Mouse (Mus musculus) kidney, embryonic 16.5 days (tissue): ENCODE results near the gene Pigyl. TPM values are rescaled to one million over a fixed set of nuclear protein-coding genes. Genes with fewer than 3 reads are reported as not detected.

Experiments used
- ATAC-seq: fragments of 200-750 bp; cut with Nextera tagmentation; 2 replicates; pipeline ENCODE4 v1.8.0; 2017; ENCODE audit warnings: moderate TSS enrichment; ENCODE audit not compliant: low FRiP score, low TSS enrichment
- H3K27ac ChIP-seq: fragments of 300-500 bp; sonication (generic); 2 replicates; pipeline ENCODE4 v1.5.1; 2014; ENCODE audit warnings: low read length
- H3K27me3 ChIP-seq: fragments of 300-500 bp; sonication (generic); 2 replicates; pipeline ENCODE4 v1.6.1; 2014; ENCODE audit warnings: low read length, control low read depth, mixed read lengths; ENCODE audit not compliant: insufficient read depth
- H3K36me3 ChIP-seq: fragments of 300-500 bp; sonication (generic); 2 replicates; pipeline ENCODE4 v1.6.1; 2014; ENCODE audit warnings: low read length, control low read depth, mixed read lengths; ENCODE audit not compliant: insufficient read depth
- H3K4me1 ChIP-seq: fragments of 300-500 bp; sonication (generic); 2 replicates; pipeline ENCODE4 v1.6.1; 2014; ENCODE audit warnings: low read length, control low read depth, mixed read lengths; ENCODE audit not compliant: insufficient read depth
- H3K4me2 ChIP-seq: fragments of 300-500 bp; sonication (generic); replicated peaks from 2 replicates; pipeline ENCODE4 v1.6.1; 2014; ENCODE audit warnings: low read depth, low read length
- H3K4me3 ChIP-seq: fragments of 300-500 bp; sonication (generic); 2 replicates; pipeline ENCODE4 v1.5.1; 2014; ENCODE audit warnings: mild to moderate bottlenecking, low read length
- H3K9ac ChIP-seq: fragments of 300-500 bp; sonication (generic); replicated peaks from 2 replicates; pipeline ENCODE4 v1.6.1; 2014; ENCODE audit warnings: low read length
- H3K9me3 ChIP-seq: fragments of 300-500 bp; sonication (generic); 2 replicates; pipeline ENCODE4 v1.6.1; 2016; ENCODE audit warnings: low read length, control low read depth
- WGBS: fragments of 180-500 bp; shearing (Covaris S2); extraction: QIAGEN DNeasy Blood & Tissue Kit; methylation state at CpG from one replicate; pipeline ENCODE4 v1.1.7; 2014; 5-methylcytosine and 5-hydroxymethylcytosine counted together
- microRNA-seq: library from miRNA; unstranded; fragments of <30 nt; microRNA quantifications from one replicate; pipeline ENCODE4, GENCODE M21; 2016
- polyA plus RNA-seq: library from polyadenylated mRNA; unstranded; fragments of >200 nt; fragmentation: Nextera tagmentation; extraction: Ambion mirVana; gene quantifications from 2 replicates; pipeline ENCODE4 v1.2.1, GENCODE M21; 2015

The Pigyl gene
- polyA plus RNA-seq, 1 experiment from 2014 or later = 70.2 TPM

DNA sequence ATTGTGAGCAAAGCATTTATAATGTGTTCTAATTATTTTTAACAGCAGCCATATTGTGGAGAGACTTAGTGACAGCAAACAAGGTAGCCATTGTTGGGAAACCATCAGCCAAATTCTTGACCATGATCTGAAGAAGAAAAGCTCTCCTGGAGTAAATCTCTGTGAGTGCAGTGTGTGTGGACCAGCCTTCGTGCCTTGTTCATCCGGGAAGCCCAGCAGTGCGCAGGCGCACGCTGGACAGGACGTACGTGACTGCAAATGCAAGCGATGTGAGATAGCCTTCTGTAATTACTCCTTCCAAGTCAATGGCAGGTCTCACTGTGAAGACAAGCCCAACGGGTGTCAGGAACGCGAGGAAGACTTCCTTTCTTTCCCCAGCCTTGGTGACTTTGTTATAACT is 12.7 kb downstream of the Pigyl start:
- WGBS = 93% methylated on average over 11 of the region's 11 CpGs
- no peak overlapping the region for H3K9ac ChIP-seq
- H3K27ac ChIP-seq = no peak overlapping the region
- no peaks in the 10 kb centered on the region; the same call in 1 of the 2 replicates for H3K9me3 ChIP-seq
- no peak overlapping the region for H3K4me3 ChIP-seq
- ATAC-seq = no peak
- H3K4me1 ChIP-seq = peaks cover 5% of the 10 kb centered on the region; the same call in 1 of the 2 replicates
- no peaks in the 10 kb centered on the region for H3K36me3 ChIP-seq
- H3K4me2 ChIP-seq = no peak overlapping the region
- no peaks in the 10 kb centered on the region for H3K27me3 ChIP-seq

DNA sequence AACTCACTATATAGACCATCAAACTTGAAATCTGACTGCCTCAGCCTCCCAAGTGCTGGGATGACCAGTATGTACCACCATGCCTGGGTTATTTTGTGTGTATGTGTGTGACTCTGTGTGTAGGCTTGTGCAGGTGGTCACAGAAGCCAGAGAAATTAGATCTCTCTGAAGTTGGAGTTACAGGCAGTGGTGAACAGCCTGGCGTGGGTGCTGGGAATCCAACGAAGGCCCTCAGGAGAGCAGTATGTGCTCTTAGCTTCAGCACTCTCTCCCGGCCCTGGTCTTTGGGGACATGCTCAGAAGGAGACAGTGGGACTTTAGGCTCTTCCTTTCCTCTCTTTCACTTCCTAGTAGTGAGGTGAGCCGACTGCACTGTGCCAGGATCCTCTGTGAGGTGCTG is 15.7 kb downstream of the Pigyl start:
- no peak overlapping the region for H3K4me3 ChIP-seq
- WGBS = 87% methylated on average over 4 of the region's 4 CpGs
- no peak for ATAC-seq
- H3K4me1 ChIP-seq = no peaks in the 10 kb centered on the region
- no peak overlapping the region for H3K4me2 ChIP-seq
- H3K27me3 ChIP-seq = no peaks in the 10 kb centered on the region
- no peak overlapping the region for H3K9ac ChIP-seq
- H3K9me3 ChIP-seq = 0 out of 2 replicates have a peak, but pooled peaks cover 7% of the 10 kb centered on the region
- no peak overlapping the region for H3K27ac ChIP-seq
- H3K36me3 ChIP-seq = no peaks in the 10 kb centered on the region

DNA sequence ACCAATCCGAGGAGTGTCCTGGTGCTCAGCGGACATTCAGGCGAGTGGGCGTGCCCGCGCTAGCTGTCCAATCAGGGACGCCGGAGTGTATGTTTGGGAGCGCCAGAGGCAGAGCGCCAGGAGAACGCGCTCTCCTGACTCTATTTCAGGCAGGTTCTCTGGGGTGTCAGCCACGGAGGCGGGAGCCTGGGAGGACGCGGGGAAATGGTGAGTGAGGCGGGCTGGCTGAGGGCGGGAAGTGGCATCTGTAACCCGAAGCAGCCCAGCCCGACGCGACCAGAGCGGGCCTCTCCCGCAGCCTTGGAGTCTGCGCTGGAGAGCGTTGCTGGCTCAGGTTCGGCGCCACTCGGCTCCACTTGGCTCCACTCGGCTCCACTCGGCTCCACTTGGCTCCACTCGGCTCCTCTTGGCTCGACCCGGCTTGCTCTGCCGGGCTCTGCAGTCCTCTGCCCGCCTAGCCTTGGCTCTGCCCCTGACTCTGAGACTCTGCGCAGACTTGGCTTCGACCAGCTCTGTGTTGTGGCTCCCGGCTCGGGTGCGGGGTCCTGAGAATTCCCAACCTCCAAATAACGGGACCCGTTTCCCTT is 31.5 kb downstream of the Pigyl start, which contains the start of gene Zfp872:
Gene Zfp872 (plus strand): TSS at position 66 of the 587 bp plus-strand sequence.
- peak within 1 kb of the TSS; percentile 69 for H3K4me2 ChIP-seq
- 13% methylated on average over 43 of the region's 43 CpGs for WGBS
- peak within 1 kb of the TSS; percentile 55 for H3K9ac ChIP-seq
- peak; percentile 85 for ATAC-seq
- H3K9me3 ChIP-seq = peaks cover 25% of the 10 kb centered on the region
- H3K36me3 ChIP-seq = no peaks in the 10 kb centered on the region
- no peaks in the 10 kb centered on the region; the same call in 1 of the 2 replicates for H3K27me3 ChIP-seq
- no peak within 1 kb of the TSS for H3K27ac ChIP-seq
- H3K4me3 ChIP-seq = peak within 1 kb of the TSS; percentile 49
- no peaks in the 10 kb centered on the region for H3K4me1 ChIP-seq

DNA sequence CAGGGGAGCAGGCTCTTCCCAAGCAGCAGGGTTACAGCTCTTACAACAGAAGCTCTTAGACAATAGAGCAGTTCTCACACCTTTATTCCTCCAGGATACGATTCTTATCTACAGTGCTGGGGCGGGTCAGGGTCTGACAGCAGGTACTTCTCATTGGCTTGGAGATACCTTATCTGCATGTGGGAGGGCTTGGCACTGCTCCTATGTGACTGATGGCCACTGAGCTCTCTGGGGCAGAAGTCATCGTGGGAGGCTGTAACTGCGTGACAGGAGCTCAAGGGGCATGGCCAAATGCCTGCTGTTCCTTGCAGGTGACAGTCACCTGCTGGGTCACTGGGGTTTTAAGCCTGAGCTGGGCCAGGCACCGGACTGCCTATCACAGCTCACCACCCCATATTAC is 39.8 kb downstream of the Pigyl start:
- Histone ChIP-seq H3K4me1 (no peaks in the 10 kb centered on the region), H3K9me3 (peaks cover 31% of the 10 kb centered on the region), H3K36me3 (peaks cover 5% of the 10 kb centered on the region; the same call in 1 of the 2 replicates), H3K4me2 (no peak overlapping the region), H3K4me3 (no peak overlapping the region), H3K9ac (no peak overlapping the region), H3K27ac (no peak overlapping the region), H3K27me3 (no peaks in the 10 kb centered on the region)
- 36% methylated on average over 5 of the region's 5 CpGs for WGBS
- no peak for ATAC-seq

Small RNAs within 50 kb of the gene (microRNA-seq; reads per million reads assigned to microRNA genes)
- not detected for gene Mir7084

Other genes starting within 250 kb of the Pigyl start
- 14.2 and 14.4 TPM in 2 replicates for gene Rab3d, start 238.7 kb upstream of the Pigyl start, polyA plus RNA-seq
- 5.4 and 6.0 TPM in 2 replicates for gene Ccdc159, start 229.4 kb upstream of the Pigyl start, polyA plus RNA-seq
- gene Tmem205, start 229.3 kb upstream of the Pigyl start, polyA plus RNA-seq = 70.3 and 75.4 TPM in 2 replicates
- 10.4 and 10.7 TPM in 2 replicates for gene Plppr2, start 219.8 kb upstream of the Pigyl start, polyA plus RNA-seq
- 9.0 TPM in 2 replicates for gene Swsap1, start 201.1 kb upstream of the Pigyl start, polyA plus RNA-seq
- gene Epor, start 193.3 kb upstream of the Pigyl start, polyA plus RNA-seq = 11.8 and 15.7 TPM in 2 replicates
- gene Rgl3, start 167.4 kb upstream of the Pigyl start, polyA plus RNA-seq = 33.9 and 34.2 TPM in 2 replicates
- gene Ccdc151, start 154.2 kb upstream of the Pigyl start, polyA plus RNA-seq = 1.9 TPM in 2 replicates
- gene Prkcsh, start 154.0 kb upstream of the Pigyl start, polyA plus RNA-seq = 157 and 161 TPM in 2 replicates
- gene Elavl3, start 104.8 kb upstream of the Pigyl start, polyA plus RNA-seq = 0.10 and 0.37 TPM in 2 replicates
- not detected in 2 replicates for gene Gm49318, start 85.6 kb upstream of the Pigyl start, polyA plus RNA-seq
- gene Zfp653, start 85.5 kb upstream of the Pigyl start, polyA plus RNA-seq = 11.6 and 14.2 TPM in 2 replicates
- gene Ecsit, start 71.4 kb upstream of the Pigyl start, polyA plus RNA-seq = 54.4 and 62.7 TPM in 2 replicates
- 13.3 and 49.9 TPM in 2 replicates for gene Cnn1, start 57.6 kb upstream of the Pigyl start, polyA plus RNA-seq
- 195 and 203 TPM in 2 replicates for gene Elof1, start 39.7 kb upstream of the Pigyl start, polyA plus RNA-seq
- gene Acp5, start 21.1 kb upstream of the Pigyl start, polyA plus RNA-seq = 5.8 and 6.7 TPM in 2 replicates
- 0.20 and 0.32 TPM in 2 replicates for gene Zfp872, start 31.2 kb downstream of the Pigyl start, polyA plus RNA-seq
- 20.0 and 21.7 TPM in 2 replicates for gene Zfp809, start 68.9 kb downstream of the Pigyl start, polyA plus RNA-seq
- gene Zfp599, start 103.0 kb downstream of the Pigyl start, polyA plus RNA-seq = 4.9 and 5.2 TPM in 2 replicates
- gene Zfp810, start 150.8 kb downstream of the Pigyl start, polyA plus RNA-seq = 20.7 and 23.0 TPM in 2 replicates
- 45.9 and 48.1 TPM in 2 replicates for gene Anln, start 232.3 kb downstream of the Pigyl start, polyA plus RNA-seq